Mouse (Mus musculus) liver, embryonic 16.5 days (tissue): ENCODE measurements around the gene Gtf2f2. TPM values are rescaled to one million over a fixed set of nuclear protein-coding genes. Genes with fewer than 3 reads are reported as not detected.
A peak's percentile ranks its signal among the peaks of the same experiment; 100 is the strongest.

ENCODE experiments used
- ATAC-seq: fragments of 200-750 bp; cut with Nextera tagmentation; 2 replicates; pipeline ENCODE4 v1.8.0; 2017; ENCODE audit warnings: low read depth, mild to moderate bottlenecking, moderate number of reproducible peaks, moderate library complexity
- H3K27ac ChIP-seq: fragments of 300-500 bp; sonication (generic); 2 replicates; pipeline ENCODE4 v1.5.1; 2014; ENCODE audit warnings: mild to moderate bottlenecking, low read length
- H3K27me3 ChIP-seq: fragments of 300-500 bp; sonication (generic); 2 replicates; pipeline ENCODE4 v1.6.1; 2014; ENCODE audit warnings: low read depth, low read length, mixed read lengths; ENCODE audit not compliant: control insufficient read depth, insufficient read depth
- H3K36me3 ChIP-seq: fragments of 300-500 bp; sonication (generic); 2 replicates; pipeline ENCODE4 v1.6.1; 2014; ENCODE audit warnings: mild to moderate bottlenecking; ENCODE audit not compliant: control insufficient read depth, insufficient read depth
- H3K4me1 ChIP-seq: fragments of 300-500 bp; sonication (generic); 2 replicates; pipeline ENCODE4 v1.6.1; 2014; ENCODE audit warnings: low read depth, low read length, mixed read lengths; ENCODE audit not compliant: control insufficient read depth
- H3K4me2 ChIP-seq: fragments of 300-500 bp; sonication (generic); 2 replicates; pipeline ENCODE4 v1.6.1; 2014; ENCODE audit warnings: low read depth, low read length, mixed read lengths
- H3K4me3 ChIP-seq: fragments of 300-500 bp; sonication (generic); 2 replicates; pipeline ENCODE4 v1.5.1; 2014; ENCODE audit warnings: low read depth, mild to moderate bottlenecking, low read length
- H3K9ac ChIP-seq: fragments of 300-500 bp; sonication (generic); 2 replicates; pipeline ENCODE4 v1.6.1; 2014; ENCODE audit warnings: low read depth, low read length
- H3K9me3 ChIP-seq: fragments of 300-500 bp; sonication (generic); replicated peaks from 2 replicates; pipeline ENCODE4 v1.6.1; 2016; ENCODE audit warnings: low read length; ENCODE audit not compliant: control insufficient read depth
- WGBS: fragments of 180-500 bp; shearing (Covaris S2); extraction: QIAGEN DNeasy Blood & Tissue Kit; methylation state at CpG from one replicate; pipeline ENCODE4 v1.1.7; 2014; ENCODE audit not compliant: insufficient replicate concordance; 5-methylcytosine and 5-hydroxymethylcytosine counted together
- polyA plus RNA-seq: library from polyadenylated mRNA; unstranded; fragments of >200 nt; fragmentation: Nextera tagmentation; extraction: Ambion mirVana; gene quantifications from 2 replicates; pipeline ENCODE4 v1.2.1, GENCODE M21; 2015

The Gtf2f2 gene
- polyA plus RNA-seq, 1 experiment from 2014 or later = 15.4 TPM

GRCm38 (mm10) chr14:75985112-75985511 lies 25.6 kb downstream of the Gtf2f2 start:
- ATAC-seq = no peak
- Histone ChIP-seq H3K27ac (no peak overlapping the region), H3K4me1 (no peaks in the 10 kb centered on the region), H3K4me3 (no peak overlapping the region), H3K4me2 (no peak overlapping the region), H3K9ac (no peak overlapping the region), H3K27me3 (no peaks in the 10 kb centered on the region), H3K36me3 (no peaks in the 10 kb centered on the region), H3K9me3 (no peaks in the 10 kb centered on the region)
- WGBS = 34% methylated on average over 4 of the region's 4 CpGs

GRCm38 (mm10) chr14:75983891-75984290 lies 26.8 kb downstream of the Gtf2f2 start:
- Histone ChIP-seq H3K4me1 (no peaks in the 10 kb centered on the region), H3K4me3 (no peak overlapping the region), H3K27ac (no peak overlapping the region), H3K36me3 (no peaks in the 10 kb centered on the region), H3K9ac (no peak overlapping the region), H3K9me3 (no peaks in the 10 kb centered on the region), H3K27me3 (no peaks in the 10 kb centered on the region), H3K4me2 (no peak overlapping the region)
- WGBS = 78% methylated on average over 2 of the region's 2 CpGs
- ATAC-seq = no peak

- Histone ChIP-seq H3K27me3 (no peaks in the 10 kb centered on the region), H3K4me1 (peaks cover 1% of the 10 kb centered on the region; the same call in 1 of the 2 replicates), H3K27ac (no peak overlapping the region), H3K9me3 (no peaks in the 10 kb centered on the region), H3K4me3 (no peak overlapping the region), H3K9ac (no peak overlapping the region), H3K36me3 (no peaks in the 10 kb centered on the region), H3K4me2 (no peak overlapping the region)
- WGBS = 91% methylated on average over 3 of the region's 3 CpGs
- ATAC-seq = no peak
These were observed 29.4 kb downstream of the Gtf2f2 start for GRCm38 (mm10) chr14:75981231-75981630.

GRCm38 (mm10) chr14:75976107-75976506 lies 34.6 kb downstream of the Gtf2f2 start:
- Histone ChIP-seq H3K27ac (no peak overlapping the region), H3K36me3 (no peaks in the 10 kb centered on the region), H3K4me1 (peaks cover 4% of the 10 kb centered on the region), H3K4me2 (no peak overlapping the region), H3K27me3 (no peaks in the 10 kb centered on the region), H3K9ac (no peak overlapping the region), H3K4me3 (no peak overlapping the region), H3K9me3 (no peaks in the 10 kb centered on the region)
- peak; percentile 48; the same call in 1 of the 2 replicates for ATAC-seq
- 25% methylated on average over 3 of the region's 3 CpGs for WGBS

GRCm38 (mm10) chr14:75967291-75967690 lies 43.4 kb downstream of the Gtf2f2 start:
- Histone ChIP-seq H3K9ac (no peak overlapping the region), H3K4me2 (no peak overlapping the region), H3K27ac (no peak overlapping the region), H3K4me3 (no peak overlapping the region), H3K4me1 (no peaks in the 10 kb centered on the region), H3K9me3 (no peaks in the 10 kb centered on the region), H3K36me3 (no peaks in the 10 kb centered on the region), H3K27me3 (no peaks in the 10 kb centered on the region)
- 69% methylated on average over 5 of the region's 5 CpGs for WGBS
- no peak for ATAC-seq

GRCm38 (mm10) chr14:75964433-75964832 lies 46.2 kb downstream of the Gtf2f2 start:
- Histone ChIP-seq H3K4me3 (no peak overlapping the region), H3K27me3 (no peaks in the 10 kb centered on the region), H3K9me3 (no peaks in the 10 kb centered on the region), H3K4me2 (no peak overlapping the region), H3K36me3 (no peaks in the 10 kb centered on the region), H3K27ac (no peak overlapping the region), H3K9ac (no peak overlapping the region), H3K4me1 (no peaks in the 10 kb centered on the region)
- ATAC-seq = no peak
- WGBS = 82% methylated on average over 1 of the region's 1 CpGs

- Histone ChIP-seq H3K4me1 (no peaks in the 10 kb centered on the region), H3K9me3 (no peaks in the 10 kb centered on the region), H3K4me3 (no peak overlapping the region), H3K27ac (no peak overlapping the region), H3K27me3 (no peaks in the 10 kb centered on the region), H3K4me2 (no peak overlapping the region), H3K36me3 (no peaks in the 10 kb centered on the region), H3K9ac (no peak overlapping the region)
- WGBS = 63% methylated on average over 5 of the region's 5 CpGs
- no peak for ATAC-seq
These were observed 46.7 kb downstream of the Gtf2f2 start for GRCm38 (mm10) chr14:75964000-75964399.

- H3K27me3 ChIP-seq = no peaks in the 10 kb centered on the region
- H3K36me3 ChIP-seq = no peaks in the 10 kb centered on the region
- ATAC-seq = no peak
- no peak overlapping the region for H3K9ac ChIP-seq
- H3K4me1 ChIP-seq = no peaks in the 10 kb centered on the region
- 80% methylated on average over 5 of the region's 5 CpGs for WGBS
- H3K4me2 ChIP-seq = no peak overlapping the region
- no peak overlapping the region for H3K27ac ChIP-seq
- H3K9me3 ChIP-seq = no peaks in the 10 kb centered on the region
- no peak overlapping the region for H3K4me3 ChIP-seq
These were observed 47.5 kb downstream of the Gtf2f2 start for GRCm38 (mm10) chr14:75963215-75963614.

GRCm38 (mm10) chr14:75962250-75962649 lies 48.4 kb downstream of the Gtf2f2 start:
- ATAC-seq = no peak
- Histone ChIP-seq H3K4me2 (no peak overlapping the region), H3K36me3 (no peaks in the 10 kb centered on the region), H3K4me1 (no peaks in the 10 kb centered on the region), H3K4me3 (no peak overlapping the region), H3K9me3 (no peaks in the 10 kb centered on the region), H3K9ac (no peak overlapping the region), H3K27me3 (no peaks in the 10 kb centered on the region), H3K27ac (no peak overlapping the region)
- 81% methylated on average over 9 of the region's 9 CpGs for WGBS
